Mouse (Mus musculus): ENCODE measurements at regions not wholly inside any gene's neighbourhood (a gene's known extent, or its start where the extent isn't known, plus 50 kb on each side); places are given as distances from the start of the nearest gene placed in this dataset.

DNA sequence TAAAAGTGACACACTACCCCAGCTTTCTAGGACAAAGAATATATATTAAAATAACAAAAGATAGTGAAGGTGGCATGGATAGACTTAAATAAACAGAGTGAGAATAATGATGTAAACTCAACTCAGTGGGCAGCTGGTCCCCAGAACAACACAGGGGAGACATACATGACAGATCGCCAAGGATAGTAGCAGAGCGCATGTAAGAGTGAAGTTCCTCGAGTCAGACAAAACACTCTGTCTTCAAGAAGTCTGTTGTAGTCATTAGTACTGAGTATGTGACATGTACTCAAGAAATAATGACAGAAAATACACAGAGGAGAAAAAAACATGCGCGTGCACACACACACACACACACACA, 74.8 kb upstream of the Stxbp5l start:
- DNase-seq, result no peak

DNA sequence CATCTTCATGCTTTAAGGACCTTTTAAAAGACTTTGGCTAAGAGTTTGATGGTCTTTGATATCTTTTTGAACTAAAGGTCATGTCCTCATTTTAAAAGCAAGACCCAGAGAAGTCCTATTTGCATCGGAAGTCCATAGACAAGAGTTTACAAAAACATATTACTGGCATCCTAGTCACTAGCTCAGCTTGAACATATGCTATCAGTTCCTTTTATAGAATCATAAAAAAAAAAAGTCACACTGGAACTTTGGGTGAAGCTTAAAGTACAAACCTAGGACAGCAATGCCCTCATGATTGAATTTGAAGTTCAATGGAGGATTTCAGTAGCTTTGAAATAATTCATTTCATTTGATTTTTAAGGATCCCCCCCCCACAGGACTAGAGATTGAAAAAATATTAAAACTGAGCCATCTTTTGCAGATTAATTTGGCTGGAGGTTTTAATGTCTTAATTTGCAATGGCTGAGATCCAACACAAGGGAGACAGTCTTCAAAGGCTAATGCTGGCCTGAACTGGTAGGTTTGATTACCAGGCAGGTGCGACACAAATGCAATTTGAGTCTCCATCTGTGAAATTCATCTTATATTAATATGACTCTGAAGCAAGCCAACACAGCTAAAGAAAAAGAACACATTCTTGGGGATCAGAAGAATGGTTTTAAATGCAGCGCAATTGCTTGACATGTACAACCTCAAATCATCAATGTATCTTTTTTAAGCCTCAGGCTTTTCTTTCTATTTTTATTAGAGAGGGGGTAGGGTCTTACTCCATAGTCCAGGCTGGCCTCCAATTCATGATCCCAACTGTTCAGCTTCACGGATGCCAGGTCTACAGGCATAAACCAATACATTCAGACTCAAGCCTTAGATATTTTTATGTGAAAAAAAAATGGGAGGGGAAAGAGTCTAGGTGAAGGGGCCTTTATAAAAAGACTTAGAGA, 74.1 kb upstream of the Stxbp5l start:
- no peak for DNase-seq

DNA sequence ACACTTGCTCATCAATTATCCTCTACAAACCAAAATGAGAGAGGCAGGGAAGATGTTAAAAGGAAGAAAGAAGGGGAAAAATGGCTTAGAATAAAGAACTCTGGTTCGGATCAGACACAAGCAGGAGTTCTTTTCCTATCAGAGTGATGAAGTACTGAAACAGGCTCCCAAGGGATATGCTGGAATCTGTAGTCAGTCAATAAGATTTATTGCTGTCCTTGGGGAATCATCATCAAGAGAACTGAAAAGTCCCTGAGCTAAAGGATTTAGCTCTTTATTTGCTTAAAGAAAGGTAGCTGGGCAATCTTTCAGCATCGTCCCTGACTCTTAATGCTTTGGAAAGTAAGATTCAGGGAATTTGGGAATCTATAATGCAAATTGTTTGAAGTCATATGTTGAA, 71.2 kb upstream of the Stxbp5l start:
- DNase-seq, result no peak

DNA sequence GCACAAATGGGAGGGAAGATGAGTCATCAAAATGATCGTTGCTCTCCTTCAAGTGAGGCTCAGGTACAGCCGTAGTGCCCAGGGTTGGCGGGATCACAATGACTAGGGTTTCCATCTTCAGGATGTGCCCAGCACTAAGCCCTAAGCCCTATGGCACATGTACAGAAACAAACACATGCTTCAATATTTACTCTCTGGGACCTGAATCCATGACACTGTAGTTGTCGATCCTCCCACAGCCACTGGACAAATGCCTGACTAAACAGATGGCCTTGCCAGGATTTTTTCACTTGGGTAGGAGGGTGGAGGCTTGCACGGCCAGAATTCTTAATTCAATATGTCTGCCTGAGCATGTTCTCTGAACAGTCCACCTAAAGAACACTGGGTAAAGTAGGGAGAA, 65.1 kb upstream of the Stxbp5l start:
- no peak for DNase-seq

DNA sequence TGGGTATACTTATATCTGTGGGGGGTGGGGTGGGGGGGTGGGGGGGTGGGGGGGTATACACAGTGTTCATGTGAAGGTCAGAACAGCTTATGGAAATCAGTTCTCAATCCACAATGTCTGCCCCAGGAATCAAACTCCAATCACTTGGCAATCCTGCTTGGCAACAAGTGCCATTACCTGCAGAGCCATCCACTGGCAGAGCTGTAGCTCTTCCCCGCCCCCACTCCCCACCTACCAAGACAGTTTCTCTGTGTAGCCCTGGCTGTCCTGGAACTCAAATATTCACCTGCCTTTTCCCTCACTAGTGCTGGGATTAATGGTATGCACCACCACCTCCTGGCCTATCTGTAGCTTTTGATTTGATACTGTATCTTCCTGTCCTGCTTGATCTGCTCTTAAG, 61.0 kb upstream of the Stxbp5l start:
- no peak for DNase-seq

DNA sequence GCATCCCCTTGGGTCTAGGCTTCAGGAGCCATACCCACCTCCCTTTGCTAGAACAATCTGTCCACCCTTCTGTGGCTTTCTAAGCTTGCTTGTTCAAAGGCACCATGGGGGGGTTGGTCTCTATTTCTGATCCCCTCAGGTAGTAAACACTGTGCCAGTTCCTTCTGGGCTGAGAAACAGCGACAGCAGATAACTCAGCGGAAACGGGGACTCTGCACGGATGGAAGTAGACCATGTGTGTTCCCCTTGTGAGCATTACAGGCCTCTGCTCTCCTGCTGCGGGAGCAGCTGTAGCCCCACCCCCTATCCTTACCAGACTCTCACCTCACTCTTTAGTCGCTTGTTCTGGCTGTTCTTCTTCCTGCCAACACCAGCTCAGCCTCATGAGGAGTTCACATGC, 58.2 kb upstream of the Stxbp5l start:
- no peak for DNase-seq

DNA sequence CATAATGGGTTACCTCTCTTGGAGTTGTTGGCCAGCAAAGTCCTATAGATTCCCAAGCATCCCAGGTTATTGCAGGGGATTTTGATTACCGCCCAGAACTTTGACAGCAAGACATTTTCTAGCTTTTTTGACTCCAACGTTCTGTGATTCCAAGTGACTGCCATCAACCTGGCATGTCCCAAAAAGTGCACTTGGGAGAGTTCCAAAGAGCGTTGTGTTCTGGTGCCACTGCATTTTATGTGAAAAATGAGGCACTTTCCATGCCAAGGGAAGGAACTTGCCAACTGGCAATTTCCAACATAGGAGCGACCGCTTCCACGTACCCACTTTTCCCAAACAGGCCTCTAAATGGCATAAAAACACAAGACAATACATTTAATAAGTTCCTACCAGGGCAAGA, 57.7 kb upstream of the Stxbp5l start:
- no peak for DNase-seq

DNA sequence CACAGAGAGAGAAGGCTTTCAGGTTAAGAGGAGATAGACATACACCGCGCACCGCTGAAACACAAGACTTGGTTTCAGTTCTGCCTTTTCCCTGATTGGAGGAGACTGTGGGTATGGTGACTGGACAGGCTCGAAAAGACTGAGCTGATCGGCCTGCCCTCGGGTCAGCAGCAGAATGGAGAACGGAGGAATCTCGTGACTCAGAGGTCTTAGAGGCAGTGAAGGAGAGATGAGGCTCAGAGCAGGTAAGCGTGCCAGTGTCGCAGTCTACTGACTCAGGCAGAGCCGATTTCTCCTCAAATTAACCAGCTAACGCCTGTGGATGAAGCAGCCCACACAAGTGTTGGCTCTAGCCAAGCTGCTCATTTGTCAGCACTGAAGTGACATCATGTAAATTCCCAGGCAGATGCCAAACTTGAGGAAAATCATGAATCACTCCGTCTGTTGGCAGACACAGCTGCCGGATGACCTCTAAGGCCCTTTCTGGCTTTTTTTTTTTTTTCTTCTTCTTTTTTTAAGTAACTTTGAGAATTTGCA, 55.9 kb upstream of the Stxbp5l start:
- peak; percentile 27 to 35 for DNase-seq
